Mouse (Mus musculus) MEL (cell line): ENCODE measurements around the gene Siva1. TPM values are rescaled to one million over a fixed set of nuclear protein-coding genes. Genes with fewer than 3 reads are reported as not detected.

ENCODE experiments used
- DNase-seq: peaks from one replicate; pipeline ENCODE4 v3.0.0; 2011; ENCODE audit warnings: low read depth, low spot score
- H3K27ac ChIP-seq: 2 replicates; pipeline ENCODE4 v1.5.1; 2012; ENCODE audit warnings: low read depth, mild to moderate bottlenecking, control low read depth, low read length, moderate library complexity; ENCODE audit not compliant: control insufficient read depth
- H3K27me3 ChIP-seq, 2 experiments: fragments of 150-350 bp in 1 of 2; sonication (generic) in 1 of 2; 2 replicates each; pipeline ENCODE4 v1.6.1; 2012; ENCODE audit warnings: low read length in 2 of 2, mild to moderate bottlenecking in 2 of 2, improper control_type of control experiment in 1 of 2, moderate library complexity in 1 of 2; ENCODE audit not compliant: insufficient read depth in 2 of 2, control insufficient read depth in 1 of 2
- H3K36me3 ChIP-seq, 2 experiments: 2 replicates each; pipeline ENCODE4 v1.6.1; 2012 to 2014; ENCODE audit warnings: low read length in 2 of 2, improper control_type of control experiment in 1 of 2, inconsistent platforms in 1 of 2, mild to moderate bottlenecking in 1 of 2; ENCODE audit not compliant: insufficient read depth in 2 of 2, control insufficient read depth in 1 of 2
- H3K4me1 ChIP-seq, 2 experiments: fragments of 150-350 bp in 1 of 2; sonication (generic) in 1 of 2; 2 replicates each; pipeline ENCODE4 v1.6.1; 2012; ENCODE audit warnings: low read length in 2 of 2, improper control_type of control experiment in 1 of 2, mild to moderate bottlenecking in 1 of 2; ENCODE audit not compliant: insufficient read depth in 2 of 2, control insufficient read depth in 1 of 2
- H3K4me3 ChIP-seq, 2 experiments: fragments of 150-350 bp in 1 of 2; sonication (generic) in 1 of 2; 2 replicates each; pipeline ENCODE4 v1.5.1; 2012; ENCODE audit warnings: low read depth in 2 of 2, low read length in 2 of 2, mild to moderate bottlenecking in 2 of 2, moderate library complexity in 2 of 2, control low read depth in 1 of 2, improper control_type of control experiment in 1 of 2; ENCODE audit not compliant: control insufficient read depth in 1 of 2, insufficient read depth in 1 of 2
- H3K79me2 ChIP-seq: 2 replicates; pipeline ENCODE4 v1.6.1; 2012; ENCODE audit warnings: mild to moderate bottlenecking, low read length, moderate library complexity; ENCODE audit not compliant: control insufficient read depth, poor library complexity, insufficient read depth
- H3K9ac ChIP-seq: 2 replicates; pipeline ENCODE4 v1.6.1; 2012; ENCODE audit warnings: low read depth, mild to moderate bottlenecking, control low read depth, low read length, moderate library complexity; ENCODE audit not compliant: control insufficient read depth, poor library complexity, severe bottlenecking
- H3K9me3 ChIP-seq: fragments of 150-350 bp; sonication (generic); replicated peaks from 2 replicates; pipeline ENCODE4 v1.6.1; 2012; ENCODE audit warnings: mild to moderate bottlenecking, low read length, improper control_type of control experiment, moderate library complexity; ENCODE audit not compliant: insufficient read depth
- BHLHE40 ChIP-seq: IDR thresholded peaks from 2 replicates; pipeline ENCODE4 v1.6.1; 2012; ENCODE audit warnings: low read depth, mild to moderate bottlenecking, inconsistent platforms, low read length, improper control_type of control experiment, borderline replicate concordance
- CHD1 ChIP-seq: IDR thresholded peaks from 2 replicates; pipeline ENCODE4 v1.6.1; 2012; ENCODE audit warnings: low read depth, mild to moderate bottlenecking, inconsistent platforms, low read length, improper control_type of control experiment
- CHD2 ChIP-seq: IDR thresholded peaks from 2 replicates; pipeline ENCODE4 v1.6.1; 2011; ENCODE audit warnings: low read length, improper control_type of control experiment
- CTCF ChIP-seq, 3 experiments: IDR thresholded peaks in 2 of 3; conservative IDR thresholded peaks in 1 of 3; 2 replicates each; pipeline ENCODE4 v1.5.1; 2011 to 2012; ENCODE audit warnings: low read length in 3 of 3, low read depth in 2 of 3, mild to moderate bottlenecking in 2 of 3, improper control_type of control experiment in 1 of 3, inconsistent platforms in 1 of 3, mixed read lengths in 1 of 3, moderate library complexity in 1 of 3; ENCODE audit not compliant: control insufficient read depth in 1 of 3, insufficient read depth in 1 of 3, poor library complexity in 1 of 3, severe bottlenecking in 1 of 3
- E2F4 ChIP-seq: IDR thresholded peaks from 2 replicates; pipeline ENCODE4 v1.6.1; 2011; ENCODE audit warnings: low read depth, low read length, improper control_type of control experiment, borderline replicate concordance
- ELF1 ChIP-seq: IDR thresholded peaks from 2 replicates; pipeline ENCODE4 v1.6.1; 2014; ENCODE audit warnings: low read depth, mild to moderate bottlenecking, inconsistent platforms, low read length, improper control_type of control experiment, moderate library complexity
- EP300 ChIP-seq, 2 experiments: IDR thresholded peaks; 2 replicates each; pipeline ENCODE4 v1.6.1; 2011; ENCODE audit warnings: improper control_type of control experiment in 2 of 2, low read length in 2 of 2, low read depth in 1 of 2, mild to moderate bottlenecking in 1 of 2
- GABPA ChIP-seq: IDR thresholded peaks from 2 replicates; pipeline ENCODE4 v1.6.1; 2012; ENCODE audit warnings: low read depth, mild to moderate bottlenecking, inconsistent platforms, low read length, improper control_type of control experiment, moderate library complexity
- GATA1 ChIP-seq: IDR thresholded peaks from 2 replicates; pipeline ENCODE4 v1.6.1; 2011; ENCODE audit warnings: low read depth, low read length, improper control_type of control experiment
- HCFC1 ChIP-seq: IDR thresholded peaks from 2 replicates; pipeline ENCODE4 v1.6.1; 2012; ENCODE audit warnings: low read depth, mild to moderate bottlenecking, inconsistent platforms, low read length, improper control_type of control experiment, moderate library complexity
- JUND ChIP-seq: IDR thresholded peaks from 2 replicates; pipeline ENCODE4 v1.6.1; 2011; ENCODE audit warnings: low read depth, mild to moderate bottlenecking, improper control_type of control experiment, low read length
- KAT2A ChIP-seq: conservative IDR thresholded peaks from 2 replicates; pipeline ENCODE4 v1.6.1; 2012; ENCODE audit warnings: low read depth, low read length, improper control_type of control experiment, inconsistent platforms
- MAFK ChIP-seq: IDR thresholded peaks from 2 replicates; pipeline ENCODE4 v1.6.1; 2011; ENCODE audit warnings: low read depth, mild to moderate bottlenecking, low read length, improper control_type of control experiment, borderline replicate concordance
- MAX ChIP-seq: IDR thresholded peaks from 2 replicates; pipeline ENCODE4 v1.6.1; 2011; ENCODE audit warnings: low read length, improper control_type of control experiment
- MAZ ChIP-seq: IDR thresholded peaks from 2 replicates; pipeline ENCODE4 v1.6.1; 2012; ENCODE audit warnings: low read depth, mild to moderate bottlenecking, inconsistent platforms, low read length, improper control_type of control experiment
- MEF2A ChIP-seq: IDR thresholded peaks from 2 replicates; pipeline ENCODE4 v1.6.1; 2014; ENCODE audit warnings: low read depth, mild to moderate bottlenecking, inconsistent platforms, low read length, improper control_type of control experiment; ENCODE audit not compliant: poor library complexity, insufficient replicate concordance, severe bottlenecking; ENCODE audit errors: extremely low read depth
- MXI1 ChIP-seq: IDR thresholded peaks from 2 replicates; pipeline ENCODE4 v1.6.1; 2011; ENCODE audit warnings: mild to moderate bottlenecking, low read depth, low read length, improper control_type of control experiment
- MYB ChIP-seq: IDR thresholded peaks from 2 replicates; pipeline ENCODE4 v1.6.1; 2011; ENCODE audit warnings: mild to moderate bottlenecking, low read depth, low read length, improper control_type of control experiment
- MYC ChIP-seq: IDR thresholded peaks from 2 replicates; pipeline ENCODE4 v1.6.1; 2011; ENCODE audit warnings: low read depth, mild to moderate bottlenecking, low read length, improper control_type of control experiment, moderate library complexity
- NELFE ChIP-seq: IDR thresholded peaks from 2 replicates; pipeline ENCODE4 v1.6.1; 2011; ENCODE audit warnings: low read depth, low read length, improper control_type of control experiment
- NRF1 ChIP-seq: IDR thresholded peaks from 2 replicates; pipeline ENCODE4 v1.6.1; 2014; ENCODE audit warnings: low read depth, mild to moderate bottlenecking, inconsistent platforms, low read length, improper control_type of control experiment, moderate library complexity; ENCODE audit not compliant: poor library complexity, insufficient read depth, severe bottlenecking
- POLR2A ChIP-seq, 2 experiments: IDR thresholded peaks; 2 replicates each; pipeline ENCODE4 v1.6.1; 2011 to 2012; ENCODE audit warnings: low read length in 2 of 2, mild to moderate bottlenecking in 2 of 2, control low read depth in 1 of 2, improper control_type of control experiment in 1 of 2, low read depth in 1 of 2, moderate library complexity in 1 of 2; ENCODE audit not compliant: control insufficient read depth in 1 of 2, insufficient read depth in 1 of 2, poor library complexity in 1 of 2
- RAD21 ChIP-seq: IDR thresholded peaks from 2 replicates; pipeline ENCODE4 v1.6.1; 2011; ENCODE audit warnings: mild to moderate bottlenecking, low read depth, low read length, improper control_type of control experiment
- RCOR1 ChIP-seq: IDR thresholded peaks from 2 replicates; pipeline ENCODE4 v1.6.1; 2012; ENCODE audit warnings: low read depth, mild to moderate bottlenecking, inconsistent platforms, low read length, improper control_type of control experiment
- SIN3A ChIP-seq: IDR thresholded peaks from 2 replicates; pipeline ENCODE4 v1.6.1; 2012; ENCODE audit warnings: low read length, improper control_type of control experiment, inconsistent platforms
- SMC3 ChIP-seq: IDR thresholded peaks from 2 replicates; pipeline ENCODE4 v1.6.1; 2011; ENCODE audit warnings: low read depth, low read length, improper control_type of control experiment
- TAL1 ChIP-seq: IDR thresholded peaks from 2 replicates; pipeline ENCODE4 v1.6.1; 2012; ENCODE audit warnings: mild to moderate bottlenecking, inconsistent platforms, low read length, moderate library complexity, mixed read lengths
- TBP ChIP-seq: IDR thresholded peaks from 2 replicates; pipeline ENCODE4 v1.8.0; 2011; ENCODE audit warnings: low read depth, low read length, improper control_type of control experiment
- TCF12 ChIP-seq: IDR thresholded peaks from 2 replicates; pipeline ENCODE4 v1.6.1; 2014; ENCODE audit warnings: low read depth, mild to moderate bottlenecking, inconsistent platforms, low read length, improper control_type of control experiment, moderate library complexity
- UBTF ChIP-seq: IDR thresholded peaks from 2 replicates; pipeline ENCODE4 v1.6.1; 2012; ENCODE audit warnings: low read depth, mild to moderate bottlenecking, inconsistent platforms, low read length, improper control_type of control experiment, moderate library complexity, borderline replicate concordance; ENCODE audit not compliant: insufficient read depth
- USF1 ChIP-seq: IDR thresholded peaks from 2 replicates; pipeline ENCODE4 v1.6.1; 2014; ENCODE audit warnings: low read depth, mild to moderate bottlenecking, inconsistent platforms, low read length, improper control_type of control experiment, moderate library complexity
- ZC3H11A ChIP-seq: IDR thresholded peaks from 2 replicates; pipeline ENCODE4 v1.6.1; 2012; ENCODE audit warnings: low read depth, mild to moderate bottlenecking, inconsistent platforms, low read length, improper control_type of control experiment
- ZKSCAN1 ChIP-seq: IDR thresholded peaks from 2 replicates; pipeline ENCODE4 v1.6.1; 2012; ENCODE audit warnings: low read depth, mild to moderate bottlenecking, inconsistent platforms, low read length, improper control_type of control experiment, moderate library complexity
- ZMIZ1 ChIP-seq: IDR thresholded peaks from 2 replicates; pipeline ENCODE4 v1.6.1; 2012; ENCODE audit warnings: low read depth, mild to moderate bottlenecking, inconsistent platforms, low read length, improper control_type of control experiment, moderate library complexity
- ZNF384 ChIP-seq: IDR thresholded peaks from 2 replicates; pipeline ENCODE4 v1.6.1; 2012; ENCODE audit warnings: low read depth, mild to moderate bottlenecking, inconsistent platforms, low read length, improper control_type of control experiment
- polyA plus RNA-seq, 2 experiments: library from polyadenylated mRNA; stranded (reverse) in 1 of 2; unstranded in 1 of 2; fragments of >175 nt in 1 of 2; fragments of >200 nt in 1 of 2; gene quantifications; 2 replicates each; pipeline versions ENCODE4 v1.2.1 to v1.2.4; 2012; ENCODE audit warnings: low replicate concordance in 2 of 2, low read depth in 1 of 2; ENCODE audit not compliant: insufficient read length in 2 of 2, insufficient read depth in 1 of 2, missing spikeins in 1 of 2
- total RNA-seq: library from RNA; depleted of rRNA; stranded (reverse); fragments of 300-350 nt; gene quantifications from 2 replicates; pipeline ENCODE4 v1.2.3, GENCODE M21; 2012

Gene Siva1
- total and polyA plus RNA-seq, 3 experiments = 531 to 659 TPM; not detected in 1

DNA sequence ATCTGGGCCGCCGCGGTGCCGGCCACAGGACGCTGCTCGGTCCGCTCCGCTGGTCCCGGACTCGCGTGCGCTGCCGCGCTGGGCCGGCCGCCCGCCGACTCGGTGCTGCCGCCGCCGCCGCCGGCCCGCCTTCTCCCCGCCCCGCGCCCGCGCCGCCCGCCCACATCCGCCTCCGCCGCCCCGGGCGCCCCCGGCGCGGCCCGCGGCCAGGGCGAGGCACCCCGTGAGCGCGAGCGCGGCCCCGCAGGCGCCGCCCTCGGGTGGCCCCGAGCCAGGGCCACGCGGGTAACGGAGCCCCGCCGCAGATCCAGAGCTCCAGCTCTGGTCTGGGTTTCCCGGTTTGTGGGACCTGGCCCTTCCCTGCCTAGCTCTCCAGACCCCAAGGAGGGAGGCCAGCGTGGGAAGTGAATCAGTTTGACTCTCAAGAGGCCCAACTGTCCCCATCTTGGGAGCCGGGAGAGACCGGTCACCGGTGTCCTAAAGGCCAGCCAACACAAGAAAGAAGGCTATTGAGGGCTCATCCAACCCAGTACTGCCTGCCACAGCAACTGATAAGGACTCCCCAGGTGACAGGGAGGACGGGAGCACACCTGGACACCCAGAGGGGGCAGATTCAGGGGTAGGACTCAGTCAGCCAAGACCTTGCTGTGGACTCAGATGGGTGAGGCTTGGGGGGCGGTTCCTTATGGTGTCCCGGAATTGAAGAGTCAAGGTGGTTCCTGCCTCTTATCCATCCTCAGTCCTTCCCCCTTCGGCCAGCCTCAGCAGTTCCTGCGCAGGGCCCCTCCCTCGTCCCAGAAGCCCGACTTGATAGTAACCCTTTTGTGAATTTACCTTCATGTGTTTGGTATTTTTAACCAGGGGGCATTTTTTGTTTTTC lies 29.9 kb downstream of the Siva1 start, which contains the start of gene Akt1:
Gene Akt1 (minus strand): TSS at position 753 of the 880 bp plus-strand sequence.
- peaks cover 10 to 20% of the 10 kb centered on the region in 2 experiments; a peak in 3 of 4 replicates for H3K36me3 ChIP-seq
- TF ChIP-seq MYC (peak; percentile 91), GABPA (no peak), MAZ (peak; percentile 80; the same call in 1 of the 2 replicates), NELFE (peak; percentile 98), E2F4 (no peak), TAL1 (peak; percentile 88), TCF12 (peak; percentile 78), ELF1 (peak; percentile 89), MAFK (no peak), ZC3H11A (no peak), KAT2A (no peak; the same call in 1 of the 2 replicates), HCFC1 (peak; percentile 89), NRF1 (peak; percentile 72), TBP (peak; percentile 95), JUND (no peak), GATA1 (peak; percentile 76), ZMIZ1 (peak; percentile 97), ZKSCAN1 (no peak; the same call in 1 of the 2 replicates), MXI1 (peak; percentile 77), EP300 (IDR thresholded peaks at IDR 0.05; ENCODE audit: low read depth in 1 of 2, low read length in 2 of 2) (peak; percentile 30 to 65; a peak in 3 of 4 replicates), USF1 (peak; percentile 3; the same call in 1 of the 2 replicates), RAD21 (no peak), UBTF (peak; percentile 84), MYB (no peak), MAX (peak; percentile 76; the same call in 1 of the 2 replicates), POLR2A (IDR thresholded peaks at IDR 0.05; ENCODE audit: control insufficient read depth in 1 of 2, insufficient read depth in 1 of 2, low read depth in 1 of 2, low read length in 2 of 2, poor library complexity in 1 of 2) (peak in 1 of 2 experiments; percentile 99; a peak in 2 of 4 replicates), RCOR1 (peak; percentile 10; the same call in 1 of the 2 replicates), CHD2 (no peak), SMC3 (no peak), BHLHE40 (no peak), SIN3A (peak; percentile 95), MEF2A (0 out of 2 replicates have a peak, but pooled peaks have one; percentile 22), CHD1 (peak; percentile 32), ZNF384 (no peak), CTCF (IDR thresholded peaks at IDR 0.05 in 2 of 3, conservative IDR thresholded peaks at IDR 0.05 in 1 of 3; ENCODE audit: control insufficient read depth in 1 of 3, insufficient read depth in 1 of 3, low read depth in 2 of 3, low read length in 3 of 3, poor library complexity in 1 of 3, severe bottlenecking in 1 of 3) (no peak)

More for the DNA sequence above, 29.9 kb downstream of the Siva1 start, which contains the start of gene Akt1:
- peaks cover 8 to 47% of the 10 kb centered on the region in 2 experiments for H3K4me1 ChIP-seq
- H3K4me3 ChIP-seq = peak within 1 kb of the TSS; percentile 84 to 92
- DNase-seq = peak; percentile 100
- H3K27me3 ChIP-seq = no peaks in the 10 kb centered on the region
- peaks cover 54% of the 10 kb centered on the region for H3K79me2 ChIP-seq
- no peaks in the 10 kb centered on the region for H3K9me3 ChIP-seq
- peak within 1 kb of the TSS; percentile 84 for H3K27ac ChIP-seq
- H3K9ac ChIP-seq = peak within 1 kb of the TSS; percentile 91
